Comparison of ENCODE assay signal across 8 mouse cellular contexts in genomic region chr5:31093151-31094041, GRCm38 (mm10). TPM values are rescaled to one million over a fixed set of nuclear protein-coding genes. Genes with fewer than 3 reads are reported as not detected.
DNase-seq lines count a peak whose midpoint lies in the region; ATAC-seq and TF ChIP-seq lines count a peak whose summit lies in the region.

No protein-coding gene starts in this region.

- TF ChIP-seq POLR2A in cerebellum, adult 2 months (IDR thresholded peaks at IDR 0.05; ENCODE audit: borderline replicate concordance, insufficient read depth, low read length), result no peak

- H3K36me3 ChIP-seq in embryonic facial prominence, embryonic 14.5 days (ENCODE audit: control insufficient read depth, insufficient read depth, low read length), result no peaks in the 10 kb centered on the region
- no peaks in the 10 kb centered on the region for H3K36me3 ChIP-seq in hindbrain, embryonic 16.5 days (ENCODE audit: control insufficient read depth, insufficient read depth, low read length)
- no peaks in the 10 kb centered on the region for H3K36me3 ChIP-seq in stomach, postnatal 0 days (ENCODE audit: control insufficient read depth, insufficient read depth, low read length)

- ATAC-seq in embryonic facial prominence, embryonic 14.5 days (ENCODE audit: low read depth), result peak; percentile 60
- peak; percentile 80 for ATAC-seq in hindbrain, embryonic 16.5 days
- ATAC-seq in megakaryocyte-erythroid progenitor cell, adult 5-6 weeks (replicated peaks; ENCODE audit: low FRiP score, low TSS enrichment, poor library complexity, severe bottlenecking), result peak; percentile 32; the same call in 1 of the 2 replicates
- peak; percentile 65 for ATAC-seq in stomach, postnatal 0 days (ENCODE audit: low FRiP score, low TSS enrichment)

- no peaks in the 10 kb centered on the region for H3K9me3 ChIP-seq in embryonic facial prominence, embryonic 14.5 days (ENCODE audit: control insufficient read depth, low read length)
- no peaks in the 10 kb centered on the region for H3K9me3 ChIP-seq in hindbrain, embryonic 16.5 days (ENCODE audit: control insufficient read depth, low read length)
- no peaks in the 10 kb centered on the region for H3K9me3 ChIP-seq in stomach, postnatal 0 days (ENCODE audit: control insufficient read depth, low read length)

- TF ChIP-seq CTCF in stomach, postnatal 0 days (IDR thresholded peaks at IDR 0.05; ENCODE audit: low read depth), result no peak
- no peak for TF ChIP-seq CTCF in cerebellum, adult 2 months (IDR thresholded peaks at IDR 0.05; ENCODE audit: borderline replicate concordance, insufficient read depth, low read depth, low read length)

- peak; percentile 54 to 71 for DNase-seq in left cerebral cortex, adult 18-20 months (ENCODE audit: low spot score in 2 of 2)
- DNase-seq in left cerebral cortex, adult 11 months (ENCODE audit: low spot score), result no peak
- DNase-seq in embryonic facial prominence, embryonic 14.5 days (ENCODE audit: low spot score), result peak; percentile 50
- peak; percentile 45 to 76 for DNase-seq in left cerebral cortex, postnatal 10 days (ENCODE audit: extremely low spot score in 1 of 2, low spot score in 2 of 2)
- peak; percentile 63 for DNase-seq in stomach, postnatal 0 days (ENCODE audit: low spot score)
- no peak for DNase-seq in cerebellum, adult 2 months

- peaks cover 18% of the 10 kb centered on the region for H3K4me1 ChIP-seq in embryonic facial prominence, embryonic 14.5 days (ENCODE audit: control insufficient read depth, insufficient read depth, low read length)
- H3K4me1 ChIP-seq in hindbrain, embryonic 16.5 days (ENCODE audit: control insufficient read depth, insufficient read depth, low read depth, low read length), result peaks cover 24% of the 10 kb centered on the region
- H3K4me1 ChIP-seq in stomach, postnatal 0 days (replicated peaks; ENCODE audit: control insufficient read depth, insufficient read depth), result peaks cover 4% of the 10 kb centered on the region
- peaks cover 4% of the 10 kb centered on the region; the same call in 1 of the 2 replicates for H3K4me1 ChIP-seq in cerebellum, adult 2 months (ENCODE audit: control insufficient read depth, insufficient read depth, low read length)

- no peak overlapping the region for H3K27ac ChIP-seq in embryonic facial prominence, embryonic 14.5 days (replicated peaks; ENCODE audit: low read depth, low read length)
- no peak overlapping the region; the same call in 1 of the 2 replicates for H3K27ac ChIP-seq in hindbrain, embryonic 16.5 days (ENCODE audit: low read depth, low read length)
- H3K27ac ChIP-seq in stomach, postnatal 0 days (replicated peaks), result no peak overlapping the region
- H3K27ac ChIP-seq in cerebellum, adult 2 months (ENCODE audit: insufficient read depth, low read length), result no peak overlapping the region

- H3K4me3 ChIP-seq in embryonic facial prominence, embryonic 14.5 days (ENCODE audit: low read depth, low read length), result peak overlapping the region; percentile 46
- H3K4me3 ChIP-seq in hindbrain, embryonic 16.5 days (ENCODE audit: low read length), result peak overlapping the region; percentile 50
- peak overlapping the region; percentile 42 for H3K4me3 ChIP-seq in stomach, postnatal 0 days (ENCODE audit: low read depth, low read length)
- no peak overlapping the region for H3K4me3 ChIP-seq in cerebellum, adult 2 months (replicated peaks; ENCODE audit: insufficient read depth, low read depth, low read length)

- peaks cover 99% of the 10 kb centered on the region for H3K27me3 ChIP-seq in embryonic facial prominence, embryonic 14.5 days (replicated peaks; ENCODE audit: control insufficient read depth, insufficient read depth, low read length)
- H3K27me3 ChIP-seq in hindbrain, embryonic 16.5 days (replicated peaks; ENCODE audit: control insufficient read depth, insufficient read depth, low read length), result peaks cover 38% of the 10 kb centered on the region
- peaks cover 31% of the 10 kb centered on the region for H3K27me3 ChIP-seq in stomach, postnatal 0 days (ENCODE audit: control insufficient read depth, insufficient read depth, low read length)
- peaks cover 6% of the 10 kb centered on the region; the same call in 1 of the 2 replicates for H3K27me3 ChIP-seq in cerebellum, adult 2 months (ENCODE audit: control insufficient read depth, insufficient read depth, low read length)

- TF ChIP-seq EP300 in stomach, postnatal 0 days (optimal IDR thresholded peaks at IDR 0.05), result no peak

- peak overlapping the region; percentile 64 for H3K4me2 ChIP-seq in embryonic facial prominence, embryonic 14.5 days (ENCODE audit: low read depth, low read length)
- peak overlapping the region; percentile 68 for H3K4me2 ChIP-seq in hindbrain, embryonic 16.5 days (ENCODE audit: low read length)
- peak overlapping the region; percentile 60 for H3K4me2 ChIP-seq in stomach, postnatal 0 days (replicated peaks; ENCODE audit: low read depth)

- WGBS in embryonic facial prominence, embryonic 14.5 days, result under 1% methylated on average over 35 of the region's 54 CpGs
- under 1% methylated on average over 48 of the region's 54 CpGs for WGBS in hindbrain, embryonic 16.5 days
- 1% methylated on average over 50 of the region's 54 CpGs for WGBS in stomach, postnatal 0 days
- WGBS in cerebellum, adult 2 months, result 2% methylated on average over 44 of the region's 54 CpGs

- intact Hi-C loops in left cerebral cortex, postnatal 10 days (cut with DNase I), result no loop called here

- peak overlapping the region; percentile 51 for H3K9ac ChIP-seq in embryonic facial prominence, embryonic 14.5 days (ENCODE audit: low read depth, low read length)
- H3K9ac ChIP-seq in hindbrain, embryonic 16.5 days (ENCODE audit: low read depth, low read length), result peak overlapping the region; percentile 64
- H3K9ac ChIP-seq in stomach, postnatal 0 days (ENCODE audit: low read length), result peak overlapping the region; percentile 18; the same call in 1 of the 2 replicates

RNA-seq across cellular contexts. Expression of gene Dnajc5g, which starts 12.7 kb away (rescaled TPM):
- not detected for total RNA-seq in left cerebral cortex, adult 18-20 months (2021)
- not detected in 2 replicates for polyA plus RNA-seq in embryonic facial prominence, embryonic 14.5 days (2014; fragmentation: Nextera tagmentation; extraction: Ambion mirVana)
- not detected in 2 replicates for polyA plus RNA-seq in hindbrain, embryonic 16.5 days (2015; fragmentation: Nextera tagmentation; extraction: Ambion mirVana)
- not detected for total RNA-seq in left cerebral cortex, postnatal 10 days (2021)
- total RNA-seq in megakaryocyte-erythroid progenitor cell, adult 5-6 weeks (2014; fragmentation: Nextera tagmentation), result not detected in 2 replicates
- total RNA-seq in megakaryocyte-erythroid progenitor cell, adult 5-6 weeks (2017), result not detected in 2 replicates
- polyA plus RNA-seq in stomach, postnatal 0 days (2015; fragmentation: Nextera tagmentation; extraction: Ambion mirVana), result not detected in 2 replicates
- not detected in 2 replicates for polyA plus RNA-seq in cerebellum, adult 2 months (2012; rRNA removed)

RNA-seq across cellular contexts. Expression of gene Slc30a3, which starts 14.6 kb away (rescaled TPM):
- 100 to 1,000 TPM; 145 to 165 TPM for total RNA-seq in left cerebral cortex, adult 18-20 months (2021)
- polyA plus RNA-seq in embryonic facial prominence, embryonic 14.5 days (2014; fragmentation: Nextera tagmentation; extraction: Ambion mirVana), result 0.84 and 0.93 TPM in 2 replicates
- 44.3 and 52.7 TPM in 2 replicates for polyA plus RNA-seq in hindbrain, embryonic 16.5 days (2015; fragmentation: Nextera tagmentation; extraction: Ambion mirVana)
- 100 to 1,000 TPM; 101 to 118 TPM for total RNA-seq in left cerebral cortex, postnatal 10 days (2021)
- total RNA-seq in megakaryocyte-erythroid progenitor cell, adult 5-6 weeks (2014; fragmentation: Nextera tagmentation), result not detected in 2 replicates
- total RNA-seq in megakaryocyte-erythroid progenitor cell, adult 5-6 weeks (2017), result not detected in 2 replicates
- polyA plus RNA-seq in stomach, postnatal 0 days (2015; fragmentation: Nextera tagmentation; extraction: Ambion mirVana), result 0.11 TPM in 1 of 2 replicates, not detected in the other
- 19.7 and 23.5 TPM in 2 replicates for polyA plus RNA-seq in cerebellum, adult 2 months (2012; rRNA removed)

RNA-seq across cellular contexts. Expression of gene Trim54, which starts 23.1 kb away (rescaled TPM):
- total RNA-seq in left cerebral cortex, adult 18-20 months (2021), result 1 to 10 TPM; 1.7 to 1.9 TPM
- 11.6 and 16.3 TPM in 2 replicates for polyA plus RNA-seq in embryonic facial prominence, embryonic 14.5 days (2014; fragmentation: Nextera tagmentation; extraction: Ambion mirVana)
- polyA plus RNA-seq in hindbrain, embryonic 16.5 days (2015; fragmentation: Nextera tagmentation; extraction: Ambion mirVana), result 1.00 TPM in 1 of 2 replicates, not detected in the other
- under 1 TPM; 0.86 to 0.97 TPM for total RNA-seq in left cerebral cortex, postnatal 10 days (2021)
- total RNA-seq in megakaryocyte-erythroid progenitor cell, adult 5-6 weeks (2014; fragmentation: Nextera tagmentation), result not detected in 2 replicates
- not detected in 2 replicates for total RNA-seq in megakaryocyte-erythroid progenitor cell, adult 5-6 weeks (2017)
- polyA plus RNA-seq in stomach, postnatal 0 days (2015; fragmentation: Nextera tagmentation; extraction: Ambion mirVana), result 0.06 TPM in 1 of 2 replicates, not detected in the other
- polyA plus RNA-seq in cerebellum, adult 2 months (2012; rRNA removed), result not detected in 2 replicates

RNA-seq across cellular contexts. Expression of gene Cad, which starts 38.8 kb away (rescaled TPM):
- 10 to 100 TPM; 19.2 to 24.4 TPM for total RNA-seq in left cerebral cortex, adult 18-20 months (2021)
- 29.1 and 30.2 TPM in 2 replicates for polyA plus RNA-seq in embryonic facial prominence, embryonic 14.5 days (2014; fragmentation: Nextera tagmentation; extraction: Ambion mirVana)
- 11.6 and 16.8 TPM in 2 replicates for polyA plus RNA-seq in hindbrain, embryonic 16.5 days (2015; fragmentation: Nextera tagmentation; extraction: Ambion mirVana)
- 10 to 100 TPM; 21.5 to 25.4 TPM for total RNA-seq in left cerebral cortex, postnatal 10 days (2021)
- 124 and 224 TPM in 2 replicates for total RNA-seq in megakaryocyte-erythroid progenitor cell, adult 5-6 weeks (2014; fragmentation: Nextera tagmentation)
- total RNA-seq in megakaryocyte-erythroid progenitor cell, adult 5-6 weeks (2017), result 39.7 and 65.0 TPM in 2 replicates
- 4.9 and 6.1 TPM in 2 replicates for polyA plus RNA-seq in stomach, postnatal 0 days (2015; fragmentation: Nextera tagmentation; extraction: Ambion mirVana)
- 21.7 and 23.4 TPM in 2 replicates for polyA plus RNA-seq in cerebellum, adult 2 months (2012; rRNA removed)

RNA-seq across cellular contexts. Expression of gene Slc5a6, which starts 44.7 kb away (rescaled TPM):
- total RNA-seq in left cerebral cortex, adult 18-20 months (2021), result 10 to 100 TPM; 19.3 to 20.9 TPM
- 14.9 and 17.6 TPM in 2 replicates for polyA plus RNA-seq in embryonic facial prominence, embryonic 14.5 days (2014; fragmentation: Nextera tagmentation; extraction: Ambion mirVana)
- polyA plus RNA-seq in hindbrain, embryonic 16.5 days (2015; fragmentation: Nextera tagmentation; extraction: Ambion mirVana), result 30.1 and 31.6 TPM in 2 replicates
- 10 to 100 TPM; 15.3 to 16.5 TPM for total RNA-seq in left cerebral cortex, postnatal 10 days (2021)
- 3.1 and 4.3 TPM in 2 replicates for total RNA-seq in megakaryocyte-erythroid progenitor cell, adult 5-6 weeks (2014; fragmentation: Nextera tagmentation)
- 4.1 and 7.1 TPM in 2 replicates for total RNA-seq in megakaryocyte-erythroid progenitor cell, adult 5-6 weeks (2017)
- polyA plus RNA-seq in stomach, postnatal 0 days (2015; fragmentation: Nextera tagmentation; extraction: Ambion mirVana), result 4.2 TPM in 2 replicates
- 45.1 and 49.6 TPM in 2 replicates for polyA plus RNA-seq in cerebellum, adult 2 months (2012; rRNA removed)

Comparison
In these comparisons a context has a peak if more than half of its experiments do, and no peak if none do; other contexts are left out.
1. DNase-seq: peak in left cerebral cortex, adult 18-20 months (2 of 2), embryonic facial prominence, embryonic 14.5 days (single experiment), left cerebral cortex, postnatal 10 days (2 of 2) and stomach, postnatal 0 days (single experiment); none in left cerebral cortex, adult 11 months (single experiment) and cerebellum, adult 2 months (0 of 2).
2. RNA of gene Slc30a3, which starts 14.6 kb away (polyA plus RNA-seq): 44.3 to 52.7 TPM in hindbrain, embryonic 16.5 days and 19.7 to 23.5 TPM in cerebellum, adult 2 months; 0.84 to 0.93 TPM in embryonic facial prominence, embryonic 14.5 days and 0.11 TPM in stomach, postnatal 0 days; every median in the first group is over 10 times any median in the second.
3. Peak in every context shown above with its lines, with median percentiles within 50 percentile points of each other: ATAC-seq, H3K4me2 ChIP-seq and H3K9ac ChIP-seq.